Mouse (Mus musculus) c-Kit-positive CD71-positive TER-119-positive erythroid progenitor cells, embryonic 14.5 days (primary cell): Measurements from ENCODE around the gene Sohlh2.

Experiments
- DNase-seq: peaks from one replicate; pipeline ENCODE4 v3.0.0-alpha.2; 2013; ENCODE audit warnings: low spot score

Sohlh2 gene

DNA sequence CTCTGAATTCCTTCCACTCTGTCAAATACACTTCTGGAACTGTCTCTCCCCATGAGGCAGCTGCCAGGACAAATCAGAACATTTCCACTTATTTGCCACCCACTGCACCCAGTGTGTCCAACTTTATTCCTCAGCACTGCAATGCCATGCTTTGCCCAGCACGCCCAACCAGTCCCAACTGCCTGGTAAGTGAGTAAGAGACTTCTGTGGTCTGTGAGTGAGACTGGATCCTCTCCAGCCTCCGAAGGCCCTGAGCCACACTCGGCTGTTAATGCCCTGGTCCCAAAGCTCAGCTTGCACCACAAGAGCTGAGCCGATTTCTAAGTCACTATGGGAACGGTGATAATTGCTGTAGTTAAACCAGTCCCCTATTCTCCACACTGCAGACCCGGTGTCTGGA, 25.8 kb downstream of the Sohlh2 start:
- DNase-seq, result no peak

- no peak for DNase-seq
Observed at GRCm38 (mm10) chr3:55212254-55212653, 30.4 kb downstream of the Sohlh2 start.

GRCm38 (mm10) chr3:55213785-55214184, 32.0 kb downstream of the Sohlh2 start:
- no peak for DNase-seq

GRCm38 (mm10) chr3:55214413-55214812, 32.6 kb downstream of the Sohlh2 start:
- no peak for DNase-seq

- DNase-seq, result no peak
Observed at GRCm38 (mm10) chr3:55222502-55222901, 40.7 kb downstream of the Sohlh2 start.

DNA sequence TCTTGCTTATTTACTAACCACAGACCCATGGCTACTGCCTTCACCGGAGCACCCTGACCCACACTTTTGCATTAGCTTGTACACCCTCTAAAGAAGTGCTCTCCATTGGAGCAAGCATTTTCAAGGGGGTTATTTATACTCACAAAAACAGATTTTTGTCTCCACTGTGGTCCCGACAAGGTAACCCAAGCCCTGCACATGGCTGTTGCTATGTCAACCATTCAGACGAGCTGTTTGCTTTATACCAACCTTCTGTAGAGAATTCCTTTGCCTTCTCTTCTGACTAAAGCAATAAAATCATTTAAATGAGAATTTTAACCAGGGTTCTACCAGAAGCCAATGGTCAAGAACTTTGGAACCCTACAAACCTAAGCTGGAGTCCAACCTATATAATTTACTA, 42.0 kb downstream of the Sohlh2 start:
- no peak for DNase-seq

GRCm38 (mm10) chr3:55226501-55227213, 44.8 kb downstream of the Sohlh2 start:
- DNase-seq, result no peak

DNA sequence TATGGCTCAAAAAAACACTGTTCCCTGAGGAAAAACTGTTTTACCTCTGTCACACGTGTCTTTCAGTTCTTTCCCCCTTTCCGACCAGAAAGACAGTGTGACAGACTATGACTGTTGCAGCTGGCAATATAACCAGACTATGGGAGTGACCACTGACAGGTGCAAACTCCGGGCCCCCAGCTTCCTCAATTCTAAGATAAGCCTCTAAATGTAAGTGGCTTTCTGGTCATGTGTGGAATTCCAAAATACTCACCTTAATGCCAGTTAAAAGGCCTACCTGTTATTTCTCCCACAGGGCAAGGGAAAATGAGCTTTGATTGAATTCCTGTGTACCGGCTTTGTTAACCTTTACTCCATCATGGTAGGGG, 45.4 kb downstream of the Sohlh2 start:
- no peak for DNase-seq

DNA sequence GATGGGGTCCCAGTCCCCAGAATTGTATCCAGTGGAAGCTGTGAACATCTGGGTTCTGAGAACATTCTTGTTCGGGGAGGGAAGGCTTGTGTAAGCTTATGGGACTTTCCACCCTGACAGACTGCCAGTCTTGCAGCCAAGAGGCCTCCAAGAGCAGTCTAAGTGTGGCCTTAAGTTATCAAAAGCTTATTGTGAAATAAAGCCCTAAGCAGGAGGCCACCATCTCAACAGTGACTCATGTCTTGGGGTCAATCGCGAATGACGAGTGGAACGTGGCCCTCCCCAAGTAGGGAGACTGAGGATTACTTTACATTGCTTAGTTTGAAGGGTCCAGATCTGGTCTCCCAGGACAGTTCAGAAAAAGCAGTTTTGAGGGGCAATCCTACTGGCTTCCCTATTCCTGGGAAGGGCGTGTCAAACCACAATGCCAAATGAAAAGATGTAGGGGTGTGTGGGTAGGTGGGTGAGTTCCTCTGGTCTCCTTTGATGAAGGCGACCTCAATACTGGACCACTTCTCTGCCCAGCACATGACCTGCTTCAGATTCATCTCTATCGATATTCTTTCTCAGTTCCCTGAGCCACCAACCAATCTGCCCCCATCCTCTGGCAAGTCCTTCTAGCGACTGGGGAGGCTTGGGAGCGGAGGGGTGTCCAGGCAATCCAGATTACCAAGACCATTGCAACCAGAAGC, 60.0 kb downstream of the Sohlh2 start, which contains the start of gene Dclk1:
Dclk1 (plus strand) TSS at position 635 of the 692 bp plus-strand sequence.
- DNase-seq, result no peak

GRCm38 (mm10) chr3:55242422-55243055, 60.7 kb downstream of the Sohlh2 start:
- no peak for DNase-seq

DNA sequence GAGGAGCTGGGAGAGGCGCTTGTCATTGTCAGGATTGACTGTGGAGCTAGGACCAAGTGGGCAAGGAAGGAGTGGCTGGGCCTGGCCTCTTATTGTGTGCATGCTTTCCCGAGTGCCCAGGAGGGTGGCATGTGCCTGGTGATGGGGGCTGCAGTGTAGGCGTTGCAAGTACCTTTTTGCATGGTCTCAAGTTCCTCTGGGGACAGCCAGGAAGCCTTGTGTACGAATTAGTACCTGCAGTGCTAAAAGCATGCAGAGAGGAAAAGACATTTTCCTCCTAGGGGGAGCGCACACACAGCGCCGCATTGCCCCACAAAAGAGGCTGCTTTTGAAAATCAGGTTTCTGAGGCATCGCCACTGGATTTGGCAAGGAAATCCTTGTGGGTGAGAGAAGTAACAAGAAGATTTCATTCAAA, 61.2 kb downstream of the Sohlh2 start:
- DNase-seq, result no peak

- no peak for DNase-seq
Observed at GRCm38 (mm10) chr3:55244087-55244486, 62.3 kb downstream of the Sohlh2 start.

- DNase-seq, result no peak
Observed at GRCm38 (mm10) chr3:55246618-55247272, 64.9 kb downstream of the Sohlh2 start.

- no peak for DNase-seq
Observed at GRCm38 (mm10) chr3:55248048-55248447, 66.2 kb downstream of the Sohlh2 start.

DNA sequence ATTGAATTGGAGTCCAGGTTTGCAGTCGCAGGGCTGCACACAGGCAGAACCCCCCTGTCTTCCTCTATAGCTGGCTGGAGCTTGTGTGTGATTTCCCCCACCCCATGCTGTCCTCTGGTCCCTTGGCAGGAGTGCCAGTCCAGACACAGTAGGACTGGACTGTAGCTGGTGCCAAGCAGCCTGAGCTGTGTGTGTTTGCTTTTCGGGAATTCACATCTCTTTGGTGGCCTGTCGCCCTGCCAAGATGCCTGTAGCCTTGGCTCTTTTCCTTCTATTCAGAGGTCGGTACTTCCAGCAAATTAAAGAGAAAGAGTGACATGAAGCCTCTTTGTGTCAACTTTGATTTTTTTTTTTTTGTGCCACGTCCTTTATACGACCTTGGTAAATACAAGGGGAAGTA, 66.7 kb downstream of the Sohlh2 start:
- no peak for DNase-seq

- no peak for DNase-seq
Observed at GRCm38 (mm10) chr3:55250631-55251030, 68.8 kb downstream of the Sohlh2 start.
